Mouse (Mus musculus) ovary, postnatal 36 days (tissue): Measurements from ENCODE around the gene Skap2.

Experiments
- DNase-seq: peaks from one replicate; pipeline ENCODE4 v3.0.0; 2022; ENCODE audit warnings: low spot score, mixed read lengths

Gene Skap2

GRCm38 (mm10) chr6:52005616-52005962 is 6.8 kb downstream of the Skap2 start:
- DNase-seq: no peak

- no peak for DNase-seq
Observed at GRCm38 (mm10) chr6:52004995-52005394, 7.4 kb downstream of the Skap2 start.

- no peak for DNase-seq
Observed at GRCm38 (mm10) chr6:52002676-52003075, 9.7 kb downstream of the Skap2 start.

- DNase-seq: no peak
Observed at GRCm38 (mm10) chr6:51999157-51999478, 13.2 kb downstream of the Skap2 start.

GRCm38 (mm10) chr6:51998409-51999156 is 13.8 kb downstream of the Skap2 start:
- DNase-seq: no peak

- DNase-seq: no peak
Observed at GRCm38 (mm10) chr6:51987999-51988398, 24.4 kb downstream of the Skap2 start.

- DNase-seq: no peak
Observed at GRCm38 (mm10) chr6:51977638-51978037, 34.7 kb downstream of the Skap2 start.

- DNase-seq: no peak
Observed at GRCm38 (mm10) chr6:51975751-51976150, 36.6 kb downstream of the Skap2 start.

GRCm38 (mm10) chr6:51958992-51959391 is 53.4 kb downstream of the Skap2 start:
- no peak for DNase-seq

- DNase-seq: no peak
Observed at GRCm38 (mm10) chr6:51956048-51956792, 56.1 kb downstream of the Skap2 start.

GRCm38 (mm10) chr6:51947661-51948060 is 64.7 kb downstream of the Skap2 start:
- no peak for DNase-seq

- no peak for DNase-seq
Observed at GRCm38 (mm10) chr6:51944916-51945315, 67.4 kb downstream of the Skap2 start.

- DNase-seq: no peak
Observed at GRCm38 (mm10) chr6:51933998-51934397, 78.4 kb downstream of the Skap2 start.

- no peak for DNase-seq
Observed at GRCm38 (mm10) chr6:51933034-51933611, 79.2 kb downstream of the Skap2 start.

- DNase-seq: no peak
Observed at GRCm38 (mm10) chr6:51927101-51927500, 85.2 kb downstream of the Skap2 start.

GRCm38 (mm10) chr6:51921831-51922230 is 90.5 kb downstream of the Skap2 start:
- no peak for DNase-seq

GRCm38 (mm10) chr6:51908495-51908894 is 103.9 kb downstream of the Skap2 start:
- no peak for DNase-seq

- DNase-seq: no peak
Observed at GRCm38 (mm10) chr6:51905659-51906058, 106.7 kb downstream of the Skap2 start.

GRCm38 (mm10) chr6:51901544-51901943 is 110.8 kb downstream of the Skap2 start:
- no peak for DNase-seq

- DNase-seq: no peak
Observed at GRCm38 (mm10) chr6:51898318-51898994, 113.9 kb downstream of the Skap2 start.

GRCm38 (mm10) chr6:51895753-51896152 is 116.6 kb downstream of the Skap2 start:
- no peak for DNase-seq

- no peak for DNase-seq
Observed at GRCm38 (mm10) chr6:51894717-51895116, 117.6 kb downstream of the Skap2 start.

GRCm38 (mm10) chr6:51890356-51890755 is 122.0 kb downstream of the Skap2 start:
- DNase-seq: no peak
